Mouse (Mus musculus): ENCODE data around the gene Ctnnd2. TPM values are rescaled to one million over a fixed set of nuclear protein-coding genes. Genes with fewer than 3 reads are reported as not detected.

Gene Ctnnd2
- polyA plus RNA-seq, 1 experiment from 2014 or later, result 1.0 TPM

DNA sequence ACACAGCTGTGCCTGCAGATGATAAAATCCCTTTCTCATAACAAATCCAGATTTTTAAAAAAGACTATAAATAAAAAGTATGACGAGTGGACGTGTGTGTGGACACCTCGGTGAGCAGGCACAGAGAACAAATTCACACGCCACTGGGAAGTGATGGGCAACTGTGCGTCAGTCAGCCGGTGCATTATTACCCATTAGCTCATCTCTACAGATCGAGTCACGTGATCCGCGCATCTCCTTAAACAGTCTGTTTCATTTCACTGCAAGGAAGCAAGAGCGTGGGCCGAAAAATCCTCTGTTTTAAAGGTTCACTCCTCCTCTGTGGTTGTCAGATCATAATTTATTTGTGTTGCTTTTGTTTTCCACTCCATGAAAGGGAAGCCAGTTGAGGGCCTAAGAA lies 378.6 kb downstream of the Ctnnd2 start:
- H3K4me1 ChIP-seq (replicated peaks; ENCODE audit: control insufficient read depth, insufficient read depth, low read length), result no peaks in the 10 kb centered on the region
- H3K27me3 ChIP-seq (replicated peaks; ENCODE audit: control insufficient read depth, insufficient read depth, low read length), result no peaks in the 10 kb centered on the region
- no peak for TF ChIP-seq CTCF (IDR thresholded peaks at IDR 0.05; ENCODE audit: low read depth)
- no peak overlapping the region for H3K9ac ChIP-seq (ENCODE audit: low read depth, low read length)
- 84% methylated on average over 12 of the region's 12 CpGs for WGBS
- no peak overlapping the region for H3K4me2 ChIP-seq (replicated peaks; ENCODE audit: low read depth)
- H3K27ac ChIP-seq (ENCODE audit: low read depth, low read length), result no peak overlapping the region
- no peak for ATAC-seq
- no peaks in the 10 kb centered on the region for H3K36me3 ChIP-seq (ENCODE audit: control insufficient read depth, insufficient read depth)
- H3K4me3 ChIP-seq (ENCODE audit: low read depth, low read length), result no peak overlapping the region
- no peaks in the 10 kb centered on the region for H3K9me3 ChIP-seq (ENCODE audit: control insufficient read depth)

- TF ChIP-seq CTCF (IDR thresholded peaks at IDR 0.05; ENCODE audit: low read depth), result no peak
- Histone ChIP-seq H3K4me2 (replicated peaks; ENCODE audit: low read depth) (no peak overlapping the region), H3K27ac (ENCODE audit: low read depth, low read length) (no peak overlapping the region), H3K4me1 (replicated peaks; ENCODE audit: control insufficient read depth, insufficient read depth, low read length) (no peaks in the 10 kb centered on the region), H3K36me3 (ENCODE audit: control insufficient read depth, insufficient read depth) (no peaks in the 10 kb centered on the region), H3K27me3 (replicated peaks; ENCODE audit: control insufficient read depth, insufficient read depth, low read length) (no peaks in the 10 kb centered on the region), H3K9ac (ENCODE audit: low read depth, low read length) (no peak overlapping the region), H3K4me3 (ENCODE audit: low read depth, low read length) (no peak overlapping the region), H3K9me3 (ENCODE audit: control insufficient read depth) (no peaks in the 10 kb centered on the region)
- ATAC-seq, result no peak
- WGBS, result 96% methylated on average over 2 of the region's 2 CpGs
Observed at GRCm38 (mm10) chr15:30553910-30554406, 381.6 kb downstream of the Ctnnd2 start.

- no peak for TF ChIP-seq CTCF (IDR thresholded peaks at IDR 0.05; ENCODE audit: low read depth)
- Histone ChIP-seq H3K4me1 (replicated peaks; ENCODE audit: control insufficient read depth, insufficient read depth, low read length) (no peaks in the 10 kb centered on the region), H3K9me3 (ENCODE audit: control insufficient read depth) (no peaks in the 10 kb centered on the region), H3K4me2 (replicated peaks; ENCODE audit: low read depth) (no peak overlapping the region), H3K27ac (ENCODE audit: low read depth, low read length) (no peak overlapping the region), H3K36me3 (ENCODE audit: control insufficient read depth, insufficient read depth) (no peaks in the 10 kb centered on the region), H3K9ac (ENCODE audit: low read depth, low read length) (no peak overlapping the region), H3K4me3 (ENCODE audit: low read depth, low read length) (no peak overlapping the region), H3K27me3 (replicated peaks; ENCODE audit: control insufficient read depth, insufficient read depth, low read length) (no peaks in the 10 kb centered on the region)
- 84% methylated on average over 2 of the region's 2 CpGs for WGBS
- no peak for ATAC-seq
Observed at GRCm38 (mm10) chr15:30555787-30556186, 383.4 kb downstream of the Ctnnd2 start.

- TF ChIP-seq CTCF (IDR thresholded peaks at IDR 0.05; ENCODE audit: low read depth), result no peak
- H3K4me2 ChIP-seq (replicated peaks; ENCODE audit: low read depth), result no peak overlapping the region
- no peak overlapping the region for H3K4me3 ChIP-seq (ENCODE audit: low read depth, low read length)
- no peaks in the 10 kb centered on the region for H3K9me3 ChIP-seq (ENCODE audit: control insufficient read depth)
- ATAC-seq, result no peak
- H3K36me3 ChIP-seq (ENCODE audit: control insufficient read depth, insufficient read depth), result no peaks in the 10 kb centered on the region
- H3K4me1 ChIP-seq (replicated peaks; ENCODE audit: control insufficient read depth, insufficient read depth, low read length), result no peaks in the 10 kb centered on the region
- H3K27me3 ChIP-seq (replicated peaks; ENCODE audit: control insufficient read depth, insufficient read depth, low read length), result no peaks in the 10 kb centered on the region
- no peak overlapping the region for H3K9ac ChIP-seq (ENCODE audit: low read depth, low read length)
- H3K27ac ChIP-seq (ENCODE audit: low read depth, low read length), result no peak overlapping the region
- 68% methylated on average over 5 of the region's 5 CpGs for WGBS
Observed at GRCm38 (mm10) chr15:30562375-30562774, 390.0 kb downstream of the Ctnnd2 start.

DNA sequence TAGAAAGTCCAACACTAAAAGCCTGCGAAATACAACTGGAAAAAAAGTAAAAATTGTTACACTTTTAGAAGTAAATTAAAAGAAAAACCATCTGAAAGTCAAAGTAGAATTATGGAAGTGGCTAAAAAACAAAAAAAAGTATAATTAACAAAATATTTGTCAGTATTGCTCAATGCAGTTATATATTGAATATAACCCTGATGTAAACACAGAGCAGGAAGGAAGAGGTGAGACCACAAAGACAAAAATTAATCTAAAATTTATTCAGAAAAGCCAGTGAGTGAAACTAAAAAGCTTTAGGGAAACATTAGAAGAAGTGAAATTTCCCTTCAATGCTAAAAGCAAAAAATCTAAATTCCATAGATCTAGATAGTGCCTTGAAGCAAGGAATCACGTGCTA lies 392.2 kb downstream of the Ctnnd2 start:
- Histone ChIP-seq H3K27me3 (replicated peaks; ENCODE audit: control insufficient read depth, insufficient read depth, low read length) (no peaks in the 10 kb centered on the region), H3K4me2 (replicated peaks; ENCODE audit: low read depth) (no peak overlapping the region), H3K9me3 (ENCODE audit: control insufficient read depth) (no peaks in the 10 kb centered on the region), H3K4me1 (replicated peaks; ENCODE audit: control insufficient read depth, insufficient read depth, low read length) (no peaks in the 10 kb centered on the region), H3K27ac (ENCODE audit: low read depth, low read length) (no peak overlapping the region), H3K9ac (ENCODE audit: low read depth, low read length) (no peak overlapping the region), H3K36me3 (ENCODE audit: control insufficient read depth, insufficient read depth) (no peaks in the 10 kb centered on the region), H3K4me3 (ENCODE audit: low read depth, low read length) (no peak overlapping the region)
- 77% methylated on average over 2 of the region's 2 CpGs for WGBS
- TF ChIP-seq CTCF (IDR thresholded peaks at IDR 0.05; ENCODE audit: low read depth), result no peak
- ATAC-seq, result no peak

DNA sequence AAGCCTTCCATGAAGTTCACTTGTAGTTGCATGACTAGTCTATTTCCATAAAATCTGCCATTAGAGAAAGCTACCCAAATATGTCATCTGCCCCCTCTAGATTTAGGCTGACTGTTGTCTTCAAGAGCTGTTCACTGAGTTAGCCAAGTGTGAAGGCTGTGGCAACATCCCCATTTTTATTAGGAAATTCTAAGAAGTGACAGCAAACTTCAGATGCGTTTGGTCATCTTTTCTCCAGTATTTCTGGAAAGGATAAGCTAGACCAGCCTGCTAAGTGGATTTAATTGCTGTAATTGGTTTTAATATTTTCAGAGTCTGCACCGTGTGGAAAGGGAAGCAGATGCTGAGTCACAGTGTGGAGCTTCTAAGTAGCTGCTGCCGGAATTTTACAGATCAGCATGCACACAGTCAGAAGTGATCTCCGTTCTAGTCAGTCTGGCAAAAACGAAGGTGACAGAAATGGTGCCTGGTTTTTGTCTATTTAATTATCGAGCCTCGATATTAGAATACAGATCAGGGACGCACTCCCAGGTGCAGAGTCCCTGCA lies 397.9 kb downstream of the Ctnnd2 start:
- H3K27me3 ChIP-seq (replicated peaks; ENCODE audit: control insufficient read depth, insufficient read depth, low read length), result no peaks in the 10 kb centered on the region
- no peak overlapping the region for H3K4me2 ChIP-seq (replicated peaks; ENCODE audit: low read depth)
- 77% methylated on average over 8 of the region's 8 CpGs for WGBS
- no peak overlapping the region for H3K27ac ChIP-seq (ENCODE audit: low read depth, low read length)
- no peaks in the 10 kb centered on the region for H3K36me3 ChIP-seq (ENCODE audit: control insufficient read depth, insufficient read depth)
- TF ChIP-seq CTCF (IDR thresholded peaks at IDR 0.05; ENCODE audit: low read depth), result no peak
- H3K4me3 ChIP-seq (ENCODE audit: low read depth, low read length), result no peak overlapping the region
- no peaks in the 10 kb centered on the region for H3K4me1 ChIP-seq (replicated peaks; ENCODE audit: control insufficient read depth, insufficient read depth, low read length)
- H3K9ac ChIP-seq (ENCODE audit: low read depth, low read length), result no peak overlapping the region
- H3K9me3 ChIP-seq (ENCODE audit: control insufficient read depth), result no peaks in the 10 kb centered on the region
- no peak for ATAC-seq

DNA sequence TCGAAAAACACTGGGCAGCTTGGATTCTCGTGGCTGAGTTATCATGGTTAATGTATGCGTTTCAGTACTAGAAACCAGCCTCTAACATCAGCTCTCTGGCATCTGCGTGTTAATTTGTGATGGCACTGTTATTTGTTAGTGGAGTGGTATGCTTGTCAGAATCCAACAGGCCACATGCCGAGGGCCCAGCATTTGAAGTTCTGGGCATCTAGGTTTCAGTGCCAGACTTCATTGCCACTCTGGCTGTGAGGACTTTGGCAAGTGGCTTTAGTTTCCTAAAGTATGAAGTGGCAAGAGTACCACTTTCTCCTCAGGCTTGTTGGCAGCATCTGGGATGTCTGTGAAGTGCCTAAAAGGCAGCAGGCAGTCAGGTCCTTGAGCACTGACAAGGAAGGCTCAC lies 415.1 kb downstream of the Ctnnd2 start:
- Histone ChIP-seq H3K4me3 (ENCODE audit: low read depth, low read length) (no peak overlapping the region), H3K4me1 (replicated peaks; ENCODE audit: control insufficient read depth, insufficient read depth, low read length) (no peaks in the 10 kb centered on the region), H3K36me3 (ENCODE audit: control insufficient read depth, insufficient read depth) (no peaks in the 10 kb centered on the region), H3K4me2 (replicated peaks; ENCODE audit: low read depth) (no peak overlapping the region), H3K9me3 (ENCODE audit: control insufficient read depth) (no peaks in the 10 kb centered on the region), H3K27ac (ENCODE audit: low read depth, low read length) (no peak overlapping the region), H3K27me3 (replicated peaks; ENCODE audit: control insufficient read depth, insufficient read depth, low read length) (no peaks in the 10 kb centered on the region), H3K9ac (ENCODE audit: low read depth, low read length) (no peak overlapping the region)
- ATAC-seq, result no peak
- TF ChIP-seq CTCF (IDR thresholded peaks at IDR 0.05; ENCODE audit: low read depth), result no peak
- WGBS, result 82% methylated on average over 5 of the region's 5 CpGs

Measured in intestine, postnatal 0 days (tissue).